Mouse (Mus musculus): Measurements from ENCODE around the gene Kcna5.
A peak's percentile ranks its signal among the peaks of the same experiment; 100 is the strongest.

Gene Kcna5

GRCm38 (mm10) chr6:126535208-126535910, at the start of gene Kcna5:
Kcna5 (minus strand) TSS chr6:126535412.
- no peak for DNase-seq (ENCODE audit: low spot score)

- no peak for DNase-seq (ENCODE audit: low spot score)
These were observed 47.9 kb upstream of the Kcna5 start for GRCm38 (mm10) chr6:126583075-126583474.

GRCm38 (mm10) chr6:126581632-126582031, 46.4 kb upstream of the Kcna5 start:
- no peak for DNase-seq (ENCODE audit: low spot score)

GRCm38 (mm10) chr6:126580571-126580970, 45.4 kb upstream of the Kcna5 start:
- no peak for DNase-seq (ENCODE audit: low spot score)

GRCm38 (mm10) chr6:126577415-126577814, 42.2 kb upstream of the Kcna5 start:
- DNase-seq (ENCODE audit: low spot score): no peak

- no peak for DNase-seq (ENCODE audit: low spot score)
These were observed 41.4 kb upstream of the Kcna5 start for GRCm38 (mm10) chr6:126576566-126576965.

- no peak for DNase-seq (ENCODE audit: low spot score)
These were observed 39.6 kb upstream of the Kcna5 start for GRCm38 (mm10) chr6:126574778-126575177.

- DNase-seq (ENCODE audit: low spot score): no peak
These were observed 37.8 kb upstream of the Kcna5 start for GRCm38 (mm10) chr6:126573021-126573420.

GRCm38 (mm10) chr6:126569809-126570208, 34.6 kb upstream of the Kcna5 start:
- DNase-seq (ENCODE audit: low spot score): no peak

GRCm38 (mm10) chr6:126568046-126568830, 33.0 kb upstream of the Kcna5 start:
- DNase-seq (ENCODE audit: low spot score): no peak

GRCm38 (mm10) chr6:126567326-126567725, 32.1 kb upstream of the Kcna5 start:
- DNase-seq (ENCODE audit: low spot score): no peak

GRCm38 (mm10) chr6:126564376-126564775, 29.2 kb upstream of the Kcna5 start:
- no peak for DNase-seq (ENCODE audit: low spot score)

GRCm38 (mm10) chr6:126563898-126564297, 28.7 kb upstream of the Kcna5 start:
- peak; percentile 62 for DNase-seq (ENCODE audit: low spot score)

GRCm38 (mm10) chr6:126561702-126562101, 26.5 kb upstream of the Kcna5 start:
- DNase-seq (ENCODE audit: low spot score): no peak

- DNase-seq (ENCODE audit: low spot score): no peak
These were observed 25.5 kb upstream of the Kcna5 start for GRCm38 (mm10) chr6:126560696-126561095.

GRCm38 (mm10) chr6:126560036-126560435, 24.8 kb upstream of the Kcna5 start:
- no peak for DNase-seq (ENCODE audit: low spot score)

- no peak for DNase-seq (ENCODE audit: low spot score)
These were observed 23.1 kb upstream of the Kcna5 start for GRCm38 (mm10) chr6:126558276-126558675.

GRCm38 (mm10) chr6:126553812-126554211, 18.6 kb upstream of the Kcna5 start:
- DNase-seq (ENCODE audit: low spot score): no peak

GRCm38 (mm10) chr6:126551862-126552395, 16.7 kb upstream of the Kcna5 start:
- no peak for DNase-seq (ENCODE audit: low spot score)

- DNase-seq (ENCODE audit: low spot score): no peak
These were observed 9.2 kb upstream of the Kcna5 start for GRCm38 (mm10) chr6:126544107-126545036.

GRCm38 (mm10) chr6:126542724-126543123, 7.5 kb upstream of the Kcna5 start:
- DNase-seq (ENCODE audit: low spot score): no peak

GRCm38 (mm10) chr6:126537512-126537911, 2.3 kb upstream of the Kcna5 start:
- no peak for DNase-seq (ENCODE audit: low spot score)
